Mouse (Mus musculus) bone marrow, adult 2 months (tissue): ENCODE results near the gene Padi6.

Experiments used
- CTCF ChIP-seq: fragments of 200-500 bp; IDR thresholded peaks from 2 replicates; pipeline ENCODE4 v1.5.1; 2011; ENCODE audit warnings: low read length, control low read depth; ENCODE audit not compliant: control insufficient read depth, insufficient read depth
- POLR2A ChIP-seq: fragments of 200-500 bp; IDR thresholded peaks from 2 replicates; pipeline ENCODE4 v1.6.1; 2011; ENCODE audit warnings: low read depth, mild to moderate bottlenecking, control low read depth, low read length, borderline replicate concordance; ENCODE audit not compliant: control insufficient read depth

DNA sequence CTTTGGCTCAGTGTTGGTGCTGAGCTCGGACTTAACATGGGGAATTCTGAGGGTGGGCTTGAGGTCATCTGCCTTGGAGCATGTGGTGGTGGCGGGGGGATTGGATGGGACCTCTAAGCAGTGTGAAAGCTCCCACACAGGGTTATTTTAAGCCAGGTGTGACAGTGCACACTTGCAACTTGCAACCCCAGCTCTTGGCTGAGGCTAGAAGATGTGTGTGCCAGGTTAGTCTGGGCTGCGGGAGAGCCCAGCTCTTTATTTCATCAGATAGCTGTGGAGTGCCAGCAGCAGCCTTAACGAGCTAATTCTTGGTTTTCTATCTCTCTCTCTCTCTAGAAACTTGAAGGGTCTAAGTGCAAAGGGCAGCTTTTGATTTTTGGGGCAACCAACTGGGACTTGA lies 34.8 kb downstream of the Padi6 start:
- TF ChIP-seq POLR2A (no peak), CTCF (no peak)
